Mouse (Mus musculus) kidney, adult 10 weeks (tissue): Measurements from ENCODE around the gene Slc27a4. TPM values are rescaled to one million over a fixed set of nuclear protein-coding genes. Genes with fewer than 3 reads are reported as not detected.

ENCODE experiments used
- polyA plus RNA-seq: library from polyadenylated mRNA; stranded (reverse); fragments of 350-450 nt; fragmentation: Illumina TruSeq; extraction: RNeasy Lipid Tissue Mini Kit (QIAGEN cat#74804); gene quantifications from one replicate; pipeline ENCODE4 v1.2.3, GENCODE M21; 2014; ENCODE audit warnings: low read depth, low replicate concordance

Gene Slc27a4
- polyA plus RNA-seq: 0.89 TPM

DNA sequence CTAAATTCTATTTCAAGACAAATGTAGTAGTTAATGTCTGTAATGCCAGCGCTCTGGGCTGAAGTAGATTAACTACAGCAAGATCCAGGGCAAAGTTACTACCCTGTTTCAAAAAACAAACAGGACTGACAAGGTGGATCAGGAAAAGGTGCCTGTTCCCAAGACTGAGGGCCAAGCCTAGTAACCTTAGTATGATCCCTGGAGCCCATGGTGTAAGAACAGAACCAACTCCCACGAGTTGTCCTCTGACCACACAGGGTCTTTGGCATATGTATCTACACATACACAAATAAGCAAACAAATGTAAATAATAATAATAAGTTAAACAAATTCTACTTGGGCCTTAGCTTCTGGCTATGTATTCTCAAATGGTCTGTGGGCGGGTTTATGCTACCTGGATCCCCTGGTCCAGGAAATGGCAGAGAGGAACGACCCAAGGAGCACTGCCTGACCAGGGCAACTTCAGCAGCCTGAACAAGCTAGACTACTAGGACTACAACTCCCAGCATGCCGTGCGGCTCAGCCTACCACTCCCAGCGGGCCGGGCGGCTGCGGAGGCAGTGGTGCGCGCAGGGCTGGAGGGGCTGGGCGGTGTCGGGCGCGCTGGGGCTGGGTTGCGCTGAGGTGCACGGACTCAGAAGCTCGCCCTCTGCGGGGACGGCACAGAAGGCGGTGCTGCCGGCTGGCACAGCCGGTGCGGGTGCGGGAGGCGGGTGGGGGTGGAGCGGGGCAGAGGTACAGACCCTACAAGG lies at the start of gene Slc27a4:
Gene Slc27a4 (plus strand): TSS at position 560 of the 752 bp plus-strand sequence.

DNA sequence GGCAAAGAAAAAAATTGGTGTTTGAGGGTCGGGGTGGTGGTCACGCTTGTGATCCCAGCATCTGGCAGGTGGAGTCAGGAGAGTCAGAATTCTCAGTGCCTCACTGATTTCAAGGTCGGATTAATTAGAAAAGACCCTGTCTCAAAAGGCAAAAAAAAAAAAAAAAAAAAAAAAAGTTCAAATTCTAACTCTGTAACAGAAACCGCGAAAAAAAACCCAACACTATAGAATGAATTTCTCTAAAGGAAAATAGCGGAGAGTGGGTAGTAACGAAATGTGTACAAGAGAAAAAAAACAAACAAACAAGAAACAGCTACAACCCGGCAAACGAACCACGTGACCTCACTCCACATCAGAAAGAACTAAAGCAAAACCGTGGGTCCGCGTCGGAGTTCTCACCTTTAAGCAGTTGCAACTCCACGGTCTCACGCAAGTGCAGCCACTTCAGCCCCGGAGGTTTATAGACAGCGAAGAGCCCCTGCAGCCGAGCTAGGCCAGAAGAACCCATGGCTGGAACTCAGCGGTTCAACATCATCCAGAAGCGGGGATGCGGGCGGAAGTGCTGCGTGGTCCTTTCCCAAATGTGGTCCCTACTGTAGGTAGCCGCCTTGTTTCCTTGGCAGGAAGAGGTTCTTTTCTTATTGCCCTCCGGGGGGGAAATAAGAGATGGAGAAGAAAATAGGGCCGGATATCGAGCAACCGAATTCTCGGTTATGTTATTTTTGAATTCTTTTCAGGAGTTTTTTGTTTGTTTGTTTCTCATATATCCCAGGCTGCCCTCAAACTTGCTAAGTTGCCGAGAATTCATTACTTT lies 15.1 kb upstream of the Slc27a4 start, which contains the start of gene Coq4:
Gene Coq4 (plus strand): TSS at position 390 of the 814 bp plus-strand sequence.

DNA sequence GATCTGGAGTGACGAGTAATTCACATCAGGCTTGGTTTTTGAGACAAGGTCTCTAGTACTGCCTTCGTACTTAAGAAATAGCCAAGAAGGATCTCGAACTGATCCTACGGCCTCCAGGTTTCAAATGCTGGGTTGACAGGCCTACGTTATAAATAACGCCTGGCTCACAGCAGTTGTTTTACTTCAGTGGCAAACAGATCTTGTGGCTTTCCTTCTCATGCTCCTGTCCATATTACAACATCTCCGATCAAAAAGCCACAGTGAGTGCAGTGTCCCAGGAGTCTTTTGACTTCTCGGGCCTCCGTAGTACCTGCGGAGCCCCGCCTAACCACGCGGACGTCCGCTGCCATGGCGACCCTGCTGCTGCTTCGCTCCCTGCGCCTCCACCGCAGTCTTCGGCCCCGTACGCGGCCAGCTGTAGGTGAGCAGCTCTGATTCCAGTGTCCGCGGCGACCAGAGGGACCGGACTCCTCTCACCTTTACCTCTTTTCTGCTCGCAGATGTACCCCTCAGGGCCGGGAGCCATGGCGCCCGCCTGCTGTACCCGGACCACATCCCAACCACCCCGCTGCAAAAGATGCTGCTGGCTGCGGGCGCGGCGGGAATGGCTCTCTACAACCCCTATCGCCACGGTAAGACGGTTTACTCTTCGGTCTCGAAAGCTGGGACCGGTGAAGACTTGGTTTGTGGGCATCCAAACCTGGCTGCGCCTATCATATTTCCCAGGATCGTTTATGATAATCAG lies 14.3 kb upstream of the Slc27a4 start, which contains the start of gene Trub2:
Gene Trub2 (minus strand): TSS at position 566 of the 745 bp plus-strand sequence.

DNA sequence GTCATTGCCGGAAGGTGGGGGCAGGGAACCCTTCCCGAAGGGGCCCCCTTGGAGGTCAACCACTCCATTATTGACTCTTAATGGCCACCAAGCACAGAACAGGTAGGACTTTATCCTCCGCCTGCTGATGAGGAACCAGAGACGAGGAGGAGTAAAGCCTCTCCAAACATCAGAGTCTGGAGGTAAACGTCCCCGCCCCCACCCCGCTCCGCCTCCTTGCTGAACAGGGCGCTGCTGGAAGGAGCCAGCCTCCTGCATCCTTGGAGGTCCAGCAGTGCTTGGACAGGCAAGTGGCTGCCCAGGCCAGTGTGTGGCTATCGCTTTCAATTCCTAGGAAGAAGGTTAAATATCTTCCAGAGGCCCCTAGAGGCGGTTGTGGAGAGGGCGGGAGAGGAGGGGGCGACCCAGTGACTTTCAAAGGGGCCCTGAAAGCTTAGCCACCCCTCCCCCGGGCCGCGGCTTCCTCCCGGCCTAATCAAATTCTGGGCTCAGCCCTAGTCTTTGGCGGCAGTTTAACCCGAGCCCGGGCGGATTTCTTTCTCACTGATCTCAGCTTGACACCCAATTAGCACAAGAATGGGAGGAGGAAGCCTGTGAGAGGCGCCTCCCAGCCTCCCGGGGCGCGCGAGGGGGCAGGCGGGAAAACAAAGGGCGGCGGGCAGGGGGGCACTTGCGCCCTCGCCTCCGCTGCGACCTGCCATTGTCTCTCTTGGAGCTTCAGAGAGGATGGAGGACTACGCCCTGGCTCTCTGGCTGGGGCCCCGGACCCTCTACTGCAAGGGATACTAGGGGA lies 17.8 kb downstream of the Slc27a4 start, which contains the start of gene Urm1:
Gene Urm1 (plus strand): TSS at position 51 of the 793 bp plus-strand sequence.

Other genes with a start within 250 kb of the Slc27a4 start
- gene Rapgef1, start 182.9 kb upstream of the Slc27a4 start, polyA plus RNA-seq: 3.4 TPM
- gene Gm13420, start 50.9 kb upstream of the Slc27a4 start, polyA plus RNA-seq: not detected
- gene Gm13547, start 43.3 kb upstream of the Slc27a4 start, polyA plus RNA-seq: not detected
- 4.9 TPM for gene Coq4, start 15.1 kb upstream of the Slc27a4 start, polyA plus RNA-seq
- 7.4 TPM for gene Trub2, start 14.1 kb upstream of the Slc27a4 start, polyA plus RNA-seq
- 3.9 TPM for gene Urm1, start 17.4 kb downstream of the Slc27a4 start, polyA plus RNA-seq
- gene Cercam, start 66.5 kb downstream of the Slc27a4 start, polyA plus RNA-seq: 0.16 TPM
- 3.9 TPM for gene Odf2, start 86.6 kb downstream of the Slc27a4 start, polyA plus RNA-seq
- gene Gle1, start 132.8 kb downstream of the Slc27a4 start, polyA plus RNA-seq: 13.0 TPM
- 44.5 TPM for gene Sptan1, start 162.9 kb downstream of the Slc27a4 start, polyA plus RNA-seq
- gene Wdr34, start 246.2 kb downstream of the Slc27a4 start, polyA plus RNA-seq: 0.73 TPM